Mouse (Mus musculus) spleen, adult 2 months (tissue): ENCODE measurements around the gene Zfp74.

Experiments
- CTCF ChIP-seq: fragments of 200-500 bp; IDR thresholded peaks from 2 replicates; pipeline ENCODE4 v1.5.1; 2011; ENCODE audit warnings: mild to moderate bottlenecking, inconsistent platforms; ENCODE audit not compliant: insufficient read depth, insufficient read length, insufficient replicate concordance; ENCODE audit errors: extremely low read depth
- POLR2A ChIP-seq: fragments of 200-500 bp; IDR thresholded peaks from 2 replicates; pipeline ENCODE4 v1.6.1; 2011; ENCODE audit warnings: low read depth, low read length, inconsistent platforms

- TF ChIP-seq CTCF (no peak), POLR2A (no peak)
Observed at GRCm38 (mm10) chr7:30000601-30001000, 46.7 kb upstream of the Zfp74 start.
